Mouse (Mus musculus): Measurements from ENCODE around the gene Vwa7. TPM values are rescaled to one million over a fixed set of nuclear protein-coding genes. Genes with fewer than 3 reads are reported as not detected.

Vwa7 gene
- polyA plus RNA-seq, 3 experiments from 2014 or later, result 0.10 to 0.28 TPM; not detected in 1

DNA sequence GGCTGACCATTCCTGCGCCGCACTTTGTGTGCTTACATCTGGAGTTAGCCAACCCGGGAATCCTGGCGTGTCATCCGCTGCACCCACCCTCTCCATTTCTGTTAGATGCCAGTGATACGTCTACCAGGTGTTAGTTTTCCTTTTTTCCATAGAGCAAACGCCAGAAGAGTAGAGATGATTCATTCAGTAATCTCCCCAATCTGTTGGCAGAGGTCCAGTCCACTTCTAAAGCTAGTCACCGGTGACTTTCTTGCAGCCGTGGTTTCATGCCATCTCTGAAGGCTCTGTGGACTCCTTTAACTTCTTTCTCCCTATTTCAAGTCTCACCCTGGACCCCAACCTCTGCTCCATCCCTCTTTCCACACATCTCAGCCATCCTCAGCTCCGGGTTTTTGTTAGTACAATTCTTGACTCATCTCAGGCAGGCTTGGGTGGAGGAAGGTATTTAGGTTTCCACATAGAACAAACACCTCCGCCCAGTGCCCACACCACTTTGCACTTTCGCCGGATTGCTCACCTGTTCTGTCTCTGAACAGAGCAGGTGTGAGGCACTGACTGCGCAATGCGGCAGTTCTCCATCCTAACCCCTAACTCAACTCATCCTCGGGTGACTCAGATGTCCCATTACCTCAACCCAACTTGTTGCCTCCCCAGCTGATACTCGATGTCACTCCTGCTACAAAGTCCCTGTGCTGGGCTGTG, 52.0 kb downstream of the Vwa7 start:
- no peak for ATAC-seq

DNA sequence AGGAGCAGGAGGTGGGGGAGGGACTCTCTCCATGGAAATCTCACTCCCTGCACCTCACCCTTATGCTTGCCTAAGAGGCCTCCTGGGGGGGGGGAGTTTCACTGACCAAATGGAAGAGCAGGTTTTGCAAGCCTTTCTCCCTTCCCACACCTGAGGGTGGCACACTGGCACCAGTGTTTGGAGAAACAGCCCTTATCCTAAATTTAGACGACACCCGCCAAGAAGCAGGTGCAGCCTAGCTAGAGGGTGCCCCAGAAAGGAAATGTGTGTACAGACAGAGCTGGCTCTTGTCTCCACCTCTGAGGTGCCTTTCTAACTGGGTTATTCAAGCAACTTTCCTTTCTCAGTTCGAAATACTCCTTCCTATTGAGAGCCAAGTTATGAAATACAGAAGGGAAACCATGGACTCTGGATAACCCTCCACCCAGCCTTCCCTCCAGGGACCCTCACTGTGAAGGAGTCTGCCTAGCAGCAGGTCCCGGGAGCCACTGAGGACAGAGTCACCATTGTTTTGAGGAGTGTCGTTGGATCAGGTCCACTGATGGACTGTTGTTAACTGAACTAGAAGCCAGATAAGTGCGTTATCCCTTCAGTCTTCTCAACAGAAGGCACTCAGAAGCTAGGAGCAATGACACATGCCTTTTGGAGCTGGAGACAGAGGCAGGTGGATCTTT, 54.3 kb downstream of the Vwa7 start:
- no peak for ATAC-seq

DNA sequence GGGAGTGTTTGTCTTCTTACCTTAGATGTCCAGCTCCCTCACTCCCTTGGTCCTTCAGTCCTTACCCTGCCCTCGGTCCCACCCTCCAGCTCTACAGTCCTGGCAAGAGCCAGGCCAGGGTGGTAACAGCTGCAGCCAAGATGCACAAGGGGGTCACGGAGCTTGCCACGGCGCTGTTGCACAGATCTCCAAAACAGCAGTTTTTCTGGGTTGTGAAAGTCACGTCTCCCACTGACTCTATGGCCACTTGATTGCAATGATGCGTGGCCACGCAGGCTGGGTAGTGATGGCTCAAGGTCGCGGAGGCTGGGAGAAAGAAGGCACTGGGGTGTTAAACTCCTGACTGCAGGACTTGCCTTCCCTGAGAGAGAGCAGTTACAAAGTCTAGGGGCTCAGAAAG, 55.1 kb downstream of the Vwa7 start:
- no peak for ATAC-seq

DNA sequence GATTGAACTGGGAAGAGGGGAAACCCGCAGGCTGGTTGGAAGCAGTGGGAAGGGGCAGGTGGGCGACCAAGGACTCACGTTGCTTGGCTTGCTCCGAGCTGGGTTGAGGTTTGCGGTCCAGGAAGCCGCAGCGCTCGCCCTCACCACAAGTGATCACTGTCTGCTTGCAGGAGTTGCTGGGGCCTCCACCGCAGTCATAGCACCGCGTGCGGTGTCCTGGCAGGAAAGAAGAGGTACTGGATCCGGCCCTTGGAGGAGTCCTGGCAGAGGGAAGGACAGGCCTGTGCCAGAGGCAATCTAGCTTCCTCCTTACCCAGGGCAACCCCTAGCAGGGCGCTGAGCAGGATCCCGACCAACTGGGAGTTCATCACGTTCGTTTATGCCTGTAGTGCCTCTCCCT, 57.7 kb downstream of the Vwa7 start:
- ATAC-seq, result no peak

Other genes starting within 250 kb of the Vwa7 start
- not detected for gene Cyp21a1, start 212.0 kb upstream of the Vwa7 start, polyA plus RNA-seq (2017; shearing (Covaris generic))
- 10 to 100 TPM; 30.4 to 44.5 (median 37.2) TPM for gene Stk19, start 179.6 kb upstream of the Vwa7 start, polyA plus RNA-seq (2017; shearing (Covaris generic))
- 10 to 100 TPM; 23.9 to 29.0 (median 27.1) TPM for gene Dxo, start 179.6 kb upstream of the Vwa7 start, polyA plus RNA-seq (2017; shearing (Covaris generic))
- gene Skiv2l, start 166.4 kb upstream of the Vwa7 start, polyA plus RNA-seq (2017; shearing (Covaris generic)), result 10 to 100 TPM; 28.6 to 34.2 (median 33.7) TPM
- 10 to 100 TPM; 40.1 to 65.0 (median 47.0) TPM for gene Nelfe, start 166.2 kb upstream of the Vwa7 start, polyA plus RNA-seq (2017; shearing (Covaris generic))
- 1 to 10 TPM in 1 of 3 experiments, under 1 TPM in 2; 0.24 to 2.6 (median 0.37) TPM for gene Cfb, start 154.1 kb upstream of the Vwa7 start, polyA plus RNA-seq (2017; shearing (Covaris generic))
- not detected for gene Zbtb12, start 137.1 kb upstream of the Vwa7 start, polyA plus RNA-seq (2017; shearing (Covaris generic))
- under 1 TPM in 1 of 3 experiments, not detected in 2; 0.26 TPM for gene Gm20547, start 134.5 kb upstream of the Vwa7 start, polyA plus RNA-seq (2017; shearing (Covaris generic))
- gene C2, start 118.3 kb upstream of the Vwa7 start, polyA plus RNA-seq (2017; shearing (Covaris generic)), result 1 to 10 TPM in 1 of 3 experiments, not detected in 2; 1.4 TPM
- gene Ehmt2, start 118.1 kb upstream of the Vwa7 start, polyA plus RNA-seq (2017; shearing (Covaris generic)), result 10 to 100 TPM; 27.1 to 32.6 (median 29.4) TPM
- not detected for gene Slc44a4, start 102.1 kb upstream of the Vwa7 start, polyA plus RNA-seq (2017; shearing (Covaris generic))
- gene Neu1, start 85.3 kb upstream of the Vwa7 start, polyA plus RNA-seq (2017; shearing (Covaris generic)), result 10 to 100 TPM; 12.8 to 28.2 (median 27.6) TPM
- gene Hspa1b, start 57.3 kb upstream of the Vwa7 start, polyA plus RNA-seq (2017; shearing (Covaris generic)), result under 1 TPM; 0.53 to 0.85 (median 0.80) TPM
- under 1 TPM in 1 of 3 experiments, not detected in 2; 0.94 TPM for gene Gm20481, start 46.7 kb upstream of the Vwa7 start, polyA plus RNA-seq (2017; shearing (Covaris generic))
- 1 to 10 TPM in 2 of 3 experiments, under 1 TPM in 1; 0.74 to 2.3 (median 1.1) TPM for gene Hspa1a, start 44.4 kb upstream of the Vwa7 start, polyA plus RNA-seq (2017; shearing (Covaris generic))
- not detected for gene Hspa1l, start 43.9 kb upstream of the Vwa7 start, polyA plus RNA-seq (2017; shearing (Covaris generic))
- 10 to 100 TPM; 37.7 to 67.4 (median 40.0) TPM for gene Lsm2, start 34.7 kb upstream of the Vwa7 start, polyA plus RNA-seq (2017; shearing (Covaris generic))
- gene Vars, start 15.6 kb upstream of the Vwa7 start, polyA plus RNA-seq (2017; shearing (Covaris generic)), result 10 to 100 TPM; 27.2 to 30.9 (median 30.8) TPM
- gene Sapcd1, start 11.4 kb downstream of the Vwa7 start, polyA plus RNA-seq (2017; shearing (Covaris generic)), result 1 to 10 TPM in 2 of 3 experiments, under 1 TPM in 1; 0.54 to 2.6 (median 1.4) TPM
- gene Msh5, start 30.2 kb downstream of the Vwa7 start, polyA plus RNA-seq (2017; shearing (Covaris generic)), result 1 to 10 TPM; 1.3 to 1.4 (median 1.4) TPM
- gene Clic1, start 33.4 kb downstream of the Vwa7 start, polyA plus RNA-seq (2017; shearing (Covaris generic)), result 100 to 1,000 TPM; 487 to 766 (median 514) TPM
- 1 to 10 TPM in 2 of 3 experiments, under 1 TPM in 1; 0.91 to 3.0 (median 1.3) TPM for gene Ddah2, start 42.5 kb downstream of the Vwa7 start, polyA plus RNA-seq (2017; shearing (Covaris generic))
- not detected for gene Ly6g6c, start 48.8 kb downstream of the Vwa7 start, polyA plus RNA-seq (2017; shearing (Covaris generic))
- not detected for gene Mpig6b, start 49.6 kb downstream of the Vwa7 start, polyA plus RNA-seq (2017; shearing (Covaris generic))
- not detected for gene Ly6g6e, start 60.3 kb downstream of the Vwa7 start, polyA plus RNA-seq (2017; shearing (Covaris generic))
- gene Ly6g6d, start 61.5 kb downstream of the Vwa7 start, polyA plus RNA-seq (2017; shearing (Covaris generic)), result not detected
- gene Ly6g6f, start 69.0 kb downstream of the Vwa7 start, polyA plus RNA-seq (2017; shearing (Covaris generic)), result not detected
- 10 to 100 TPM; 22.3 to 26.3 (median 25.6) TPM for gene Abhd16a, start 72.7 kb downstream of the Vwa7 start, polyA plus RNA-seq (2017; shearing (Covaris generic))
- gene Ly6g5c, start 91.7 kb downstream of the Vwa7 start, polyA plus RNA-seq (2017; shearing (Covaris generic)), result not detected
- 1 to 10 TPM; 1.9 to 8.9 (median 3.9) TPM for gene Ly6g5b, start 98.8 kb downstream of the Vwa7 start, polyA plus RNA-seq (2017; shearing (Covaris generic))
- gene Gpank1, start 104.9 kb downstream of the Vwa7 start, polyA plus RNA-seq (2017; shearing (Covaris generic)), result 10 to 100 TPM; 57.1 to 87.4 (median 74.3) TPM
- 100 to 1,000 TPM; 246 to 346 (median 344) TPM for gene Csnk2b, start 105.5 kb downstream of the Vwa7 start, polyA plus RNA-seq (2017; shearing (Covaris generic))
- 10 to 100 TPM; 20.0 to 27.1 (median 25.1) TPM for gene D17H6S53E, start 109.8 kb downstream of the Vwa7 start, polyA plus RNA-seq (2017; shearing (Covaris generic))
- gene Apom, start 115.5 kb downstream of the Vwa7 start, polyA plus RNA-seq (2017; shearing (Covaris generic)), result not detected
- 10 to 100 TPM; 25.4 to 33.8 (median 29.1) TPM for gene Bag6, start 118.6 kb downstream of the Vwa7 start, polyA plus RNA-seq (2017; shearing (Covaris generic))
- gene Prrc2a, start 148.3 kb downstream of the Vwa7 start, polyA plus RNA-seq (2017; shearing (Covaris generic)), result 100 to 1,000 TPM in 1 of 3 experiments, 10 to 100 TPM in 2; 47.1 to 105 (median 47.2) TPM
- gene Aif1, start 159.5 kb downstream of the Vwa7 start, polyA plus RNA-seq (2017; shearing (Covaris generic)), result 1 to 10 TPM in 2 of 3 experiments, under 1 TPM in 1; 0.79 to 5.4 (median 2.1) TPM
- 10 to 100 TPM in 1 of 3 experiments, 1 to 10 TPM in 2; 6.4 to 11.2 (median 8.8) TPM for gene Lst1, start 171.9 kb downstream of the Vwa7 start, polyA plus RNA-seq (2017; shearing (Covaris generic))
- gene Ltb, start 177.9 kb downstream of the Vwa7 start, polyA plus RNA-seq (2017; shearing (Covaris generic)), result 100 to 1,000 TPM; 112 to 242 (median 186) TPM
- gene Tnf, start 185.4 kb downstream of the Vwa7 start, polyA plus RNA-seq (2017; shearing (Covaris generic)), result 10 to 100 TPM; 20.9 to 28.8 (median 24.9) TPM
- 100 to 1,000 TPM in 1 of 3 experiments, 10 to 100 TPM in 2; 34.4 to 113 (median 95.2) TPM for gene Lta, start 188.8 kb downstream of the Vwa7 start, polyA plus RNA-seq (2017; shearing (Covaris generic))
- under 1 TPM in 2 of 3 experiments, not detected in 1; 0.67 to 0.68 TPM for gene Gm16181, start 204.3 kb downstream of the Vwa7 start, polyA plus RNA-seq (2017; shearing (Covaris generic))
- gene Atp6v1g2, start 217.1 kb downstream of the Vwa7 start, polyA plus RNA-seq (2017; shearing (Covaris generic)), result 1 to 10 TPM; 4.6 to 7.2 (median 5.9) TPM
- 1 to 10 TPM; 1.7 to 3.3 (median 1.9) TPM for gene Nfkbil1, start 219.2 kb downstream of the Vwa7 start, polyA plus RNA-seq (2017; shearing (Covaris generic))
- 100 to 1,000 TPM; 194 to 276 (median 261) TPM for gene Ddx39b, start 225.2 kb downstream of the Vwa7 start, polyA plus RNA-seq (2017; shearing (Covaris generic))
- gene H2-D1, start 246.2 kb downstream of the Vwa7 start, polyA plus RNA-seq (2017; shearing (Covaris generic)), result 1,000 to 10,000 TPM; 4,089 to 4,363 (median 4,119) TPM